Mouse (Mus musculus) heart, adult 2 months (tissue): ENCODE measurements around the gene Wdr92. TPM values are rescaled to one million over a fixed set of nuclear protein-coding genes. Genes with fewer than 3 reads are reported as not detected.

Experiments used
- DNase-seq, 2 experiments: peaks; one replicate each; pipeline ENCODE4 v3.0.0; 2021
- H3K27ac ChIP-seq: fragments of 200-600 bp; 2 replicates; pipeline ENCODE4 v1.8.1; 2022
- H3K27me3 ChIP-seq: fragments of 200-500 bp; 2 replicates; pipeline ENCODE4 v1.6.1; 2012; ENCODE audit warnings: mild to moderate bottlenecking, low read length, inconsistent platforms, mixed read lengths; ENCODE audit not compliant: control insufficient read depth, insufficient read depth
- H3K36me3 ChIP-seq: fragments of 200-500 bp; 2 replicates; pipeline ENCODE4 v1.6.1; 2012; ENCODE audit warnings: low read length, inconsistent platforms; ENCODE audit not compliant: control insufficient read depth, insufficient read depth
- H3K4me1 ChIP-seq: fragments of 200-500 bp; 2 replicates; pipeline ENCODE4 v1.6.1; 2011; ENCODE audit warnings: low read length; ENCODE audit not compliant: control insufficient read depth, insufficient read depth
- H3K4me3 ChIP-seq: fragments of 200-600 bp; 2 replicates; pipeline ENCODE4 v1.8.1; 2022
- H3K79me2 ChIP-seq: fragments of 200-500 bp; replicated peaks from 2 replicates; pipeline ENCODE4 v1.6.1; 2012; ENCODE audit warnings: mild to moderate bottlenecking, inconsistent platforms, low read length, moderate library complexity, mixed read lengths; ENCODE audit not compliant: control insufficient read depth, insufficient read depth
- H3K9ac ChIP-seq: fragments of 200-500 bp; 2 replicates; pipeline ENCODE4 v1.6.1; 2012; ENCODE audit warnings: low read depth, mild to moderate bottlenecking, control low read depth, inconsistent platforms, low read length, mixed read lengths
- CTCF ChIP-seq: fragments of 200-600 bp; IDR thresholded peaks from 2 replicates; pipeline ENCODE4 v1.8.1; 2022; ENCODE audit warnings: antibody characterized with exemption, mild to moderate bottlenecking, moderate library complexity
- EP300 ChIP-seq: fragments of 200-500 bp; IDR thresholded peaks from 2 replicates; pipeline ENCODE4 v1.6.1; 2011; ENCODE audit warnings: low read depth, low read length, control low read depth; ENCODE audit not compliant: insufficient read depth
- POLR2A ChIP-seq: fragments of 200-500 bp; IDR thresholded peaks from 2 replicates; pipeline ENCODE4 v1.6.1; 2011; ENCODE audit warnings: mild to moderate bottlenecking, low read depth, low read length, control low read depth; ENCODE audit not compliant: insufficient read depth
- WGBS: fragments of 180-500 bp; shearing (Covaris S2); methylation state at CpG from one replicate; pipeline ENCODE4 v1.1.7; 2018; 5-methylcytosine and 5-hydroxymethylcytosine counted together
- intact Hi-C: fragments of 180-260 bp; cut with DNase I; formaldehyde crosslinking; loops from one replicate; pipeline ENCODE4 v1.15.1; 2025
- long read RNA-seq: library from polyadenylated mRNA; stranded (forward); transcript quantifications from one replicate; pipeline ENCODE4 v2.0.0, GENCODE M21; 2021
- polyA plus RNA-seq: library from polyadenylated mRNA; depleted of rRNA; stranded (reverse); fragments of >200 nt; gene quantifications from 2 replicates; pipeline ENCODE4 v1.2.3, GENCODE M21; 2012; rRNA removed
- total RNA-seq, 2 experiments: library from RNA; stranded (reverse); gene quantifications; 2 replicates each; pipeline ENCODE4 v1.2.3; 2021

Wdr92 gene
- total RNA-seq (10 to 100 TPM; 11.0 to 11.4 TPM), polyA plus RNA-seq (7.8 and 10.3 TPM in 2 replicates)
- long read RNA-seq, transcript Wdr92-201 (8 exons, 2,002 nt) = major isoform, 16 of 33 reads
- long read RNA-seq, partial matches to known transcripts = 1 of 33 reads
- long read RNA-seq, other reads (novel, unspliced or antisense) = 16 of 33 reads

DNA sequence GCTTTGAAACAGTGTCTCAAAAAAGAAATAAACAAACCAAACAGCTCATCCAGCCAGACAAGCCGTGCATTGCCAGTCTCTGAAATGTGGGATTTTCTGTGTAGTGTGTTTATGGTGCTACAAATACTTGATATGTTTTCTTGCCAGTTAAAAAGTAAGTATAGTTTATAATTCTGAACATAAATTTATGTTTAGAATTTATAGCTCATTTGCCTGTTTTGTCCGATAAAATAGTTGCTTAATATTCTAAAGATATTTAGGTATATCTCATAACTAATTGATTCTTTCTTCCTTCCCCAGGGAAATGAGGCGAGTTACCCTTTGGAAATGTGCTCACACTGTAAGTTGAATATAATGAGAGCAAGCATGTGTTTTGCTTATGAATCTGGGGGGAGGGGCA lies at the start of gene Wdr92:
Gene Wdr92 (plus strand): TSS at position 301 of the 400 bp plus-strand sequence.
- H3K36me3 ChIP-seq = peaks cover 5% of the 10 kb centered on the region
- no peak for DNase-seq
- peaks cover 5% of the 10 kb centered on the region for H3K79me2 ChIP-seq
- no peak within 1 kb of the TSS for H3K9ac ChIP-seq
- H3K4me3 ChIP-seq = no peak within 1 kb of the TSS
- peaks cover 2% of the 10 kb centered on the region for H3K4me1 ChIP-seq
- intact Hi-C loops = no loop called here
- TF ChIP-seq CTCF (no peak), POLR2A (no peak), EP300 (no peak)
- WGBS = 72% methylated on average over 3 of the region's 3 CpGs
- no peaks in the 10 kb centered on the region for H3K27me3 ChIP-seq
- H3K27ac ChIP-seq = no peak within 1 kb of the TSS

DNA sequence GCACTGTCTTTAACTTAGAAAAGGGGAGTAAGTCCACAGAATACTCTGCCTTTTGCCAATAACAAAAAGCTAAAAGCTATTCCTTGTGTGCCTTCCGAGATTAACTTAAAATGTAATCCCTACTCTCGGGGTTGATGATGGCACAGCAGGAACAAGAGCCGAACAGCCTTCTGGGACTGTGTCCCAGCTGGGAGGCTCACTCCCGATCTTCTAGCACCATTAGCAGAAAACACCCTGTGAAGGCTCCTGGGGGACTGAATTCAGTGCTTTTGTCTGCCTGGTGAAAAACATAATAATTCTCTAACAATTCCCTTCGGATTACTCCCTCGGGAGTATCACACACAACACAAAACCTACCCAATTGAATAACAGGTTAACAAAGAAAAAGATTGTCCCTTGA lies 46.3 kb upstream of the Wdr92 start:
- WGBS = 39% methylated on average over 6 of the region's 6 CpGs
- TF ChIP-seq EP300 = no peak
- no peak for TF ChIP-seq POLR2A
- TF ChIP-seq CTCF = no peak
- Histone ChIP-seq H3K79me2 (no peaks in the 10 kb centered on the region), H3K9ac (no peak overlapping the region), H3K36me3 (no peaks in the 10 kb centered on the region), H3K27me3 (no peaks in the 10 kb centered on the region), H3K27ac (no peak overlapping the region), H3K4me1 (no peaks in the 10 kb centered on the region), H3K4me3 (no peak overlapping the region)
- no peak for DNase-seq
- intact Hi-C loops = no loop called here

DNA sequence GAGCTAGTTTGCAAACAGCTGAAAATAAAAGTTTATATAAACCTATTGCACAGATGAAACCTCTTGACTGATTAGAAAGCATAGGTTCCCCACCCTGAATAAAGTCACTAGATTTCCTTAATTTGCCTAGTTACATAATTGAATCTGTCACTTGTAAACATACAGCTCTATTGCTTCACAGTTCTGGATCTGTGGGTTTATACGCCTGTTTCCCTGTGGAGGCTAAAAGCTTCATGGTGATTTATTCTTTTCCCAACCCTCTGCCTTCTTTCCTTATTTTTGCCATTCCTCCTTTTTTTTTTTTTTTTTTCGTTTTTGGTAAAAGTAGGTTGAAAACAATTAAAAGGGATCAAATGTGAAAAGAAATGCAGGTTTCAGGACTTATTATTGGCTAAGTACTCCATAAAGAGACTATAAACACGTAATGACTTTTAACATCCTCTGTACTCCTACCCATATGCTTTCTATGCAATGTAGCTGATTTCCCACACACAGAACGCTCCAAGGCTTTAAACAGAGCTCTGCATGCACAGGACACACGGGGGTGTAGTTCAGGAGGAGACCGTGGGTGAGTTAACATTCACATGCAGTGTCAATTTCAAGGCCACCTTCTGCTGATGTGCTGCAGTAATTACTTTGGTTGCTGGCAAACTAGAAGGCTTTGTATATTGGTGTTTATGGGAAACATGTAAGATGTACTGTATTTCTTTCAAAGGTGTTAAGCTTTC lies 43.4 kb upstream of the Wdr92 start:
- Histone ChIP-seq H3K27me3 (no peaks in the 10 kb centered on the region), H3K36me3 (no peaks in the 10 kb centered on the region), H3K79me2 (no peaks in the 10 kb centered on the region), H3K4me1 (no peaks in the 10 kb centered on the region), H3K27ac (no peak overlapping the region), H3K9ac (no peak overlapping the region), H3K4me3 (no peak overlapping the region)
- no peak for DNase-seq
- WGBS = 62% methylated on average over 6 of the region's 6 CpGs
- intact Hi-C loops = no loop called here
- no peak for TF ChIP-seq EP300
- TF ChIP-seq CTCF = no peak
- no peak for TF ChIP-seq POLR2A

DNA sequence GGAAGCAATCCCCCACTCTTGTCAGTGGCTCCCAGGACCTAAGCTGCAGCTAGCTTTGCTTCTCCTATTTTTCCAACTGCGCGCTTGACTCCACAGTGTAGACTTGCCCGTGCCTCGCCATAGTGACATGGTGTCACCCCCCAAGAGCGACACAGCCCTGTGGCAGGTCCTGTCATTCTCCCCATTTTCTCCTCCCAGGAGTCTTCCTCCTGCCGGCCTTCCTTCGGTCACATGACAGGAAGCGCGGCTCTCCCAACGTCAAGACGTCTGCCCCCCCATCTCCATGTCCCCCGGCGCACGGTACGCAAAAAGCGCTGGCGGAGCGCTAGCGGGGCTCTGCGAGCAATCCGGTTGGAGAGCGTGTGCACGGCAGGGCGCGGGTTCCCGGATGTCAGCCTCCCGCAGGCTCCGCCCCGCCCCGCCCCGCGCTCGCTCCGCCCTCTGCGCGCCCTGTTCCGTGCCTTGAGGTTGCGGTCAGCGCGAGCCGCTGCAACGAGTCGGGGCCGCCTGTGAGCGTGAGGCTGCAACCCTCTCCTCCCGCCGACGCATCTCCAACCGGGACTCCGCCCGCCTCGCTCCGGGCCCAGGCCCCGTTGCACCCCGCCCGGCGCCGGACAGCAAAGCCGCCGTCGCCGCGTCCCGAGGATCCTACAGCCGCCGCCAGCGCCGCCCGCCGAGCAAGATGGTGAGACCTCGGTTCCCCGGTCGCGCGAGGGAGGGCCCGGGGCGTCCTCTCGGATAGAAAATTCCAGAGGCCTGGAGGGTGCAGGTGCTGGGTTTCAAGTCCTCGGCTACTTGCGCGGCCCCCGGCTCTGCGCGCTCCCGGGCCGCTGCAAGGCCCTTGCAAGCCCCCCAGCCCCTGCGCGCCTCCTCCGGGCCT lies 22.8 kb upstream of the Wdr92 start, which contains the start of gene Ppp3r1:
Gene Ppp3r1 (plus strand): TSS at position 406 of the 880 bp plus-strand sequence.
- 1% methylated on average over 88 of the region's 89 CpGs for WGBS
- peak; percentile 85 for TF ChIP-seq POLR2A
- peak; percentile 5; the same call in 1 of the 2 replicates for TF ChIP-seq CTCF
- TF ChIP-seq EP300 = peak; percentile 52; the same call in 1 of the 2 replicates
- intact Hi-C loops = loop anchor here (2.0 kb wide), 1 partner anchor 208 kb away; the partner anchor contains the start of gene Fbxo48
- Histone ChIP-seq H3K4me1 (peaks cover 11% of the 10 kb centered on the region), H3K9ac (peak within 1 kb of the TSS; percentile 99), H3K36me3 (peaks cover 16% of the 10 kb centered on the region), H3K27me3 (no peaks in the 10 kb centered on the region), H3K27ac (peak within 1 kb of the TSS; percentile 89), H3K4me3 (peak within 1 kb of the TSS; percentile 94), H3K79me2 (peaks cover 8% of the 10 kb centered on the region)
- peak; percentile 99 for DNase-seq

DNA sequence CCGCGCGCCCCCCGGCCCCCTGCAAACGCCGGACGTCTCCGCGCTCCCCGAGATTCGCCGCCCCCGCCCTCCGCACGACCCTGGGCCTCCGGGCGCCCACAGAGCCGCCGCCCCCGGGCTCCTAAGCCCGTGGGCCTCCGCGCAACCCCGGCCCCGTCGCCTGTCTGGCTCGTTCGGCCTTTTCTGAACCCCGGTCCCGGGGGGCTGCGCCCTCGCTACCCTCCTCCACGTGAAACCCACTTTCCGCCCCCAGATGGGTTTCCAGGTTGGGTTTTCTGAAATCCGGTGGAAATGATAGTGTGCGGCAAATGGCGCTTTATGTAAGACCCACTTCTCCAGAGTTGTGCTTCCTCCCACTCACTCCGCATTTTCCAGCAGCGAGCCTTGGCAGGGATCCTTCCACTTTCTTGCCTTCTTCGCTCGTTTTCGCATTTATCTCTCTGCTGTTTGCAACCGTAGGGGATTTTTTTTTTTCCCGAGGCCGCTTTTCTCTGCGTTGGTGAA lies 22.1 kb upstream of the Wdr92 start:
- peak overlapping the region; percentile 99 for H3K9ac ChIP-seq
- no peak for TF ChIP-seq CTCF
- TF ChIP-seq POLR2A = no peak
- TF ChIP-seq EP300 = no peak
- peak; percentile 62 to 72 for DNase-seq
- peak overlapping the region; percentile 89 for H3K27ac ChIP-seq
- intact Hi-C loops = loop anchor here (1.0 to 10.0 kb wide), 4 partner anchors 52 to 785 kb away; partner anchors contain the start of genes C1d, Fbxo48 and Pno1
- H3K4me3 ChIP-seq = peak overlapping the region; percentile 94
- peaks cover 8% of the 10 kb centered on the region for H3K79me2 ChIP-seq
- H3K36me3 ChIP-seq = peaks cover 16% of the 10 kb centered on the region
- under 1% methylated on average over 45 of the region's 46 CpGs for WGBS
- no peaks in the 10 kb centered on the region for H3K27me3 ChIP-seq
- peaks cover 13% of the 10 kb centered on the region for H3K4me1 ChIP-seq
